Mouse (Mus musculus) testis, postnatal 14 days (tissue): ENCODE measurements around the gene Otog.
A peak's percentile ranks its signal among the peaks of the same experiment; 100 is the strongest.

ENCODE experiments used
- DNase-seq: peaks from one replicate; pipeline ENCODE4 v3.0.0; 2021; ENCODE audit warnings: low spot score

Otog gene

GRCm38 (mm10) chr7:46240696-46241095, at the start of gene Otog:
Otog (plus strand) TSS chr7:46240987.
- no peak for DNase-seq

- DNase-seq = no peak
These were observed 45.4 kb upstream of the Otog start for GRCm38 (mm10) chr7:46195356-46195755.

- DNase-seq = no peak
These were observed 40.8 kb upstream of the Otog start for GRCm38 (mm10) chr7:46200021-46200420.

- DNase-seq = peak; percentile 30
These were observed 39.1 kb upstream of the Otog start for GRCm38 (mm10) chr7:46201649-46202048.

GRCm38 (mm10) chr7:46204046-46204471, 36.7 kb upstream of the Otog start:
- DNase-seq = no peak

GRCm38 (mm10) chr7:46204775-46205174, 36.0 kb upstream of the Otog start:
- DNase-seq = no peak

GRCm38 (mm10) chr7:46208131-46208530, 32.7 kb upstream of the Otog start:
- DNase-seq = no peak

GRCm38 (mm10) chr7:46210276-46210675, 30.5 kb upstream of the Otog start:
- DNase-seq = no peak

GRCm38 (mm10) chr7:46216481-46216880, 24.3 kb upstream of the Otog start:
- no peak for DNase-seq

- DNase-seq = peak; percentile 16
These were observed 22.4 kb upstream of the Otog start for GRCm38 (mm10) chr7:46218415-46218814.

GRCm38 (mm10) chr7:46220591-46221129, 20.1 kb upstream of the Otog start:
- no peak for DNase-seq

GRCm38 (mm10) chr7:46226253-46226652, 14.5 kb upstream of the Otog start:
- peak; percentile 24 for DNase-seq

GRCm38 (mm10) chr7:46226936-46227335, 13.9 kb upstream of the Otog start:
- DNase-seq = no peak

- DNase-seq = no peak
These were observed 4.8 kb upstream of the Otog start for GRCm38 (mm10) chr7:46235948-46236347.

- DNase-seq = no peak
These were observed 4.4 kb upstream of the Otog start for GRCm38 (mm10) chr7:46236363-46236762.

- DNase-seq = no peak
These were observed 3.6 kb upstream of the Otog start for GRCm38 (mm10) chr7:46237192-46237591.

- no peak for DNase-seq
These were observed 2.4 kb upstream of the Otog start, which contains the start of gene Ush1c for GRCm38 (mm10) chr7:46238346-46238745. Ush1c (minus strand) TSS chr7:46238503.

- DNase-seq = no peak
These were observed 696 bp upstream of the Otog start for GRCm38 (mm10) chr7:46240091-46240490.

- DNase-seq = no peak
These were observed 6.1 kb downstream of the Otog start for GRCm38 (mm10) chr7:46246876-46247275.

GRCm38 (mm10) chr7:46247606-46248005, 6.8 kb downstream of the Otog start:
- DNase-seq = no peak

GRCm38 (mm10) chr7:46251841-46252240, 11.1 kb downstream of the Otog start:
- peak; percentile 15 for DNase-seq

- DNase-seq = no peak
These were observed 35.4 kb downstream of the Otog start for GRCm38 (mm10) chr7:46276156-46276555.

GRCm38 (mm10) chr7:46279946-46280345, 39.2 kb downstream of the Otog start:
- DNase-seq = no peak

- no peak for DNase-seq
These were observed 40.1 kb downstream of the Otog start for GRCm38 (mm10) chr7:46280896-46281295.

- no peak for DNase-seq
These were observed 41.5 kb downstream of the Otog start for GRCm38 (mm10) chr7:46282276-46282675.
